Mouse (Mus musculus) heart, embryonic 14.5 days (tissue): ENCODE measurements at regions not wholly inside any gene's neighbourhood (a gene's known extent, or its start where the extent isn't known, plus 50 kb on each side); places are given as distances from the start of the nearest gene placed in this dataset.

ENCODE experiments used
- ATAC-seq: fragments of 200-750 bp; cut with Nextera tagmentation; 2 replicates; pipeline ENCODE4 v1.8.0; 2017; ENCODE audit warnings: low read depth, moderate TSS enrichment; ENCODE audit not compliant: insufficient number of reproducible peaks, insufficient read depth, low FRiP score
- H3K27ac ChIP-seq, 2 experiments: fragments of 200-500 bp in 1 of 2; fragments of 300-500 bp in 1 of 2; sonication (generic) in 1 of 2; replicated peaks in 1 of 2; 2 replicates each; pipeline ENCODE4 v1.5.1; 2012 to 2014; ENCODE audit warnings: low read depth in 2 of 2, low read length in 2 of 2, control low read depth in 1 of 2, mild to moderate bottlenecking in 1 of 2, mixed read lengths in 1 of 2; ENCODE audit not compliant: control insufficient read depth in 1 of 2, insufficient read depth in 1 of 2
- H3K27me3 ChIP-seq: fragments of 300-500 bp; sonication (generic); 2 replicates; pipeline ENCODE4 v1.6.1; 2014; ENCODE audit warnings: mild to moderate bottlenecking, low read length, control low read depth; ENCODE audit not compliant: control insufficient read depth, insufficient read depth
- H3K36me3 ChIP-seq: fragments of 300-500 bp; sonication (generic); 2 replicates; pipeline ENCODE4 v1.6.1; 2014; ENCODE audit warnings: mild to moderate bottlenecking, control low read depth, low read length, mixed read lengths; ENCODE audit not compliant: control insufficient read depth, insufficient read depth
- H3K4me1 ChIP-seq, 2 experiments: fragments of 200-500 bp in 1 of 2; fragments of 300-500 bp in 1 of 2; sonication (generic) in 1 of 2; 2 replicates each; pipeline ENCODE4 v1.6.1; 2012 to 2014; ENCODE audit warnings: low read length in 2 of 2, control low read depth in 1 of 2, mixed read lengths in 1 of 2; ENCODE audit not compliant: control insufficient read depth in 2 of 2, insufficient read depth in 2 of 2
- H3K4me2 ChIP-seq: fragments of 300-500 bp; sonication (generic); 2 replicates; pipeline ENCODE4 v1.6.1; 2014; ENCODE audit warnings: mild to moderate bottlenecking, low read length
- H3K4me3 ChIP-seq, 2 experiments: fragments of 200-500 bp in 1 of 2; fragments of 300-500 bp in 1 of 2; sonication (generic) in 1 of 2; 2 replicates each; pipeline ENCODE4 v1.5.1; 2012 to 2014; ENCODE audit warnings: low read length in 2 of 2, mild to moderate bottlenecking in 2 of 2, control low read depth in 1 of 2, low read depth in 1 of 2, moderate library complexity in 1 of 2; ENCODE audit not compliant: control insufficient read depth in 1 of 2, insufficient read depth in 1 of 2
- H3K9ac ChIP-seq: fragments of 300-500 bp; sonication (generic); 2 replicates; pipeline ENCODE4 v1.6.1; 2014; ENCODE audit warnings: mild to moderate bottlenecking, low read length
- H3K9me3 ChIP-seq: fragments of 300-500 bp; sonication (generic); 2 replicates; pipeline ENCODE4 v1.6.1; 2016; ENCODE audit warnings: low read length, control low read depth; ENCODE audit not compliant: control insufficient read depth
- WGBS: fragments of 180-500 bp; shearing (Covaris S2); extraction: QIAGEN DNeasy Blood & Tissue Kit; methylation state at CpG from one replicate; pipeline ENCODE4 v1.1.7; 2014; 5-methylcytosine and 5-hydroxymethylcytosine counted together

- no peak overlapping the region for H3K4me2 ChIP-seq
- H3K4me1 ChIP-seq, result no peaks in the 10 kb centered on the region
- H3K4me3 ChIP-seq, result no peak overlapping the region
- no peaks in the 10 kb centered on the region for H3K36me3 ChIP-seq
- WGBS, result 85% methylated on average over 2 of the region's 2 CpGs
- no peaks in the 10 kb centered on the region for H3K9me3 ChIP-seq
- no peak overlapping the region for H3K9ac ChIP-seq
- H3K27ac ChIP-seq, result no peak overlapping the region
- H3K27me3 ChIP-seq, result no peaks in the 10 kb centered on the region
- ATAC-seq, result no peak
Measured at GRCm38 (mm10) chr1:65654460-65654859, 271.9 kb upstream of the Crygf start.

GRCm38 (mm10) chr1:65681960-65682359, 244.4 kb upstream of the Crygf start:
- no peak for ATAC-seq
- Histone ChIP-seq H3K36me3 (no peaks in the 10 kb centered on the region), H3K27me3 (no peaks in the 10 kb centered on the region), H3K27ac (no peak overlapping the region), H3K9ac (no peak overlapping the region), H3K4me1 (no peaks in the 10 kb centered on the region), H3K9me3 (no peaks in the 10 kb centered on the region), H3K4me2 (no peak overlapping the region), H3K4me3 (no peak overlapping the region)
- WGBS, result 16% methylated on average over 1 of the region's 1 CpGs

GRCm38 (mm10) chr1:65687322-65687721, 239.0 kb upstream of the Crygf start:
- WGBS, result 79% methylated on average over 1 of the region's 1 CpGs

GRCm38 (mm10) chr1:65730262-65730661, 196.1 kb upstream of the Crygf start:
- no peaks in the 10 kb centered on the region for H3K36me3 ChIP-seq
- 73% methylated on average over 3 of the region's 3 CpGs for WGBS
- H3K27ac ChIP-seq, result no peak overlapping the region

More at GRCm38 (mm10) chr1:65687322-65687721, 239.0 kb upstream of the Crygf start:
- Histone ChIP-seq H3K36me3 (no peaks in the 10 kb centered on the region), H3K27ac (no peak overlapping the region), H3K9me3 (no peaks in the 10 kb centered on the region), H3K27me3 (no peaks in the 10 kb centered on the region), H3K4me3 (no peak overlapping the region), H3K4me2 (no peak overlapping the region), H3K4me1 (no peaks in the 10 kb centered on the region), H3K9ac (no peak overlapping the region)
- ATAC-seq, result no peak

GRCm38 (mm10) chr1:65757951-65758350, 168.4 kb upstream of the Crygf start:
- no peaks in the 10 kb centered on the region for H3K4me1 ChIP-seq
- no peak overlapping the region for H3K9ac ChIP-seq
- H3K4me3 ChIP-seq, result no peak overlapping the region
- ATAC-seq, result no peak
- H3K27ac ChIP-seq, result no peak overlapping the region
- no peaks in the 10 kb centered on the region for H3K27me3 ChIP-seq
- H3K4me2 ChIP-seq, result no peak overlapping the region
- WGBS, result 71% methylated on average over 2 of the region's 2 CpGs
- no peaks in the 10 kb centered on the region for H3K36me3 ChIP-seq
- H3K9me3 ChIP-seq, result no peaks in the 10 kb centered on the region

More at GRCm38 (mm10) chr1:65730262-65730661, 196.1 kb upstream of the Crygf start:
- Histone ChIP-seq H3K4me3 (no peak overlapping the region), H3K9me3 (no peaks in the 10 kb centered on the region), H3K4me1 (no peaks in the 10 kb centered on the region), H3K4me2 (no peak overlapping the region), H3K27me3 (no peaks in the 10 kb centered on the region), H3K9ac (no peak overlapping the region)
- ATAC-seq, result no peak

GRCm38 (mm10) chr1:65761141-65761540, 165.2 kb upstream of the Crygf start:
- ATAC-seq, result no peak
- Histone ChIP-seq H3K4me3 (no peak overlapping the region), H3K27ac (no peak overlapping the region), H3K9ac (no peak overlapping the region), H3K4me2 (no peak overlapping the region), H3K27me3 (no peaks in the 10 kb centered on the region), H3K9me3 (no peaks in the 10 kb centered on the region), H3K4me1 (no peaks in the 10 kb centered on the region), H3K36me3 (no peaks in the 10 kb centered on the region)
- 47% methylated on average over 2 of the region's 2 CpGs for WGBS

GRCm38 (mm10) chr1:65800244-65800643, 126.1 kb upstream of the Crygf start:
- no peaks in the 10 kb centered on the region for H3K4me1 ChIP-seq
- WGBS, result 74% methylated on average over 1 of the region's 1 CpGs
- ATAC-seq, result no peak
- H3K27ac ChIP-seq, result no peak overlapping the region
- no peaks in the 10 kb centered on the region for H3K27me3 ChIP-seq
- no peak overlapping the region for H3K4me3 ChIP-seq
- H3K9me3 ChIP-seq, result no peaks in the 10 kb centered on the region
- no peak overlapping the region for H3K4me2 ChIP-seq
- no peaks in the 10 kb centered on the region for H3K36me3 ChIP-seq
- H3K9ac ChIP-seq, result no peak overlapping the region

GRCm38 (mm10) chr1:65820771-65821170, 105.5 kb upstream of the Crygf start:
- H3K9ac ChIP-seq, result no peak overlapping the region
- no peak overlapping the region for H3K4me2 ChIP-seq
- no peak for ATAC-seq
- no peaks in the 10 kb centered on the region for H3K4me1 ChIP-seq
- H3K27me3 ChIP-seq, result no peaks in the 10 kb centered on the region
- WGBS, result 66% methylated on average over 5 of the region's 5 CpGs
- H3K27ac ChIP-seq, result no peak overlapping the region
- H3K36me3 ChIP-seq, result no peaks in the 10 kb centered on the region
- no peaks in the 10 kb centered on the region for H3K9me3 ChIP-seq
- H3K4me3 ChIP-seq, result no peak overlapping the region
